Mouse (Mus musculus): Measurements from ENCODE around the gene Esrp2.

- no peak for TF ChIP-seq CTCF (IDR thresholded peaks at IDR 0.05; ENCODE audit: low read depth, low read length)
- no peak for TF ChIP-seq GATA2 (IDR thresholded peaks at IDR 0.05; ENCODE audit: borderline replicate concordance, low read depth, low read length)
- no peak for TF ChIP-seq GATA1 (IDR thresholded peaks at IDR 0.05; ENCODE audit: borderline replicate concordance, low read length)
- no peak for TF ChIP-seq TAL1 (conservative IDR thresholded peaks at IDR 0.05; ENCODE audit: low read depth, low read length)
- TF ChIP-seq POLR2AphosphoS5 (IDR thresholded peaks at IDR 0.05; ENCODE audit: insufficient replicate concordance, low read depth, low read length), result no peak
Measured at GRCm38 (mm10) chr8:106150653-106151000, 13.9 kb upstream of the Esrp2 start.

All from G1E (cell line).